Mouse (Mus musculus) embryonic facial prominence, embryonic 11.5 days (tissue): ENCODE measurements around the gene Leng8. TPM values are rescaled to one million over a fixed set of nuclear protein-coding genes. Genes with fewer than 3 reads are reported as not detected.
A peak's percentile ranks its signal among the peaks of the same experiment; 100 is the strongest.

Experiments
- ATAC-seq: fragments of 200-750 bp; cut with Nextera tagmentation; replicated peaks from 2 replicates; pipeline ENCODE4 v1.8.0; 2017; ENCODE audit warnings: low read depth; ENCODE audit not compliant: insufficient number of reproducible peaks, low FRiP score, low TSS enrichment
- DNase-seq: peaks from one replicate; pipeline ENCODE4 v3.0.0-alpha.2; 2015; ENCODE audit warnings: low spot score
- H3K27ac ChIP-seq: fragments of 300-500 bp; sonication (generic); replicated peaks from 2 replicates; pipeline ENCODE4 v1.5.1; 2014; ENCODE audit warnings: mild to moderate bottlenecking, low read depth, low read length, control low read depth
- H3K27me3 ChIP-seq: fragments of 300-500 bp; sonication (generic); 2 replicates; pipeline ENCODE4 v1.6.1; 2014; ENCODE audit warnings: mild to moderate bottlenecking, low read length, moderate library complexity, mixed read lengths; ENCODE audit not compliant: control insufficient read depth, insufficient read depth
- H3K36me3 ChIP-seq: fragments of 300-500 bp; sonication (generic); replicated peaks from 2 replicates; pipeline ENCODE4 v1.6.1; 2014; ENCODE audit warnings: low read depth, mild to moderate bottlenecking, low read length, moderate library complexity, mixed read lengths; ENCODE audit not compliant: control insufficient read depth, insufficient read depth
- H3K4me1 ChIP-seq: fragments of 300-500 bp; sonication (generic); 2 replicates; pipeline ENCODE4 v1.6.1; 2014; ENCODE audit warnings: low read length, mixed read lengths; ENCODE audit not compliant: control insufficient read depth, insufficient read depth
- H3K4me2 ChIP-seq: fragments of 300-500 bp; sonication (generic); 2 replicates; pipeline ENCODE4 v1.6.1; 2014; ENCODE audit warnings: low read depth, mild to moderate bottlenecking, control low read depth, low read length, moderate library complexity
- H3K4me3 ChIP-seq: fragments of 300-500 bp; sonication (generic); 2 replicates; pipeline ENCODE4 v1.5.1; 2014; ENCODE audit warnings: low read depth, low read length, control low read depth
- H3K9ac ChIP-seq: fragments of 300-500 bp; sonication (generic); replicated peaks from 2 replicates; pipeline ENCODE4 v1.6.1; 2014; ENCODE audit warnings: mild to moderate bottlenecking, control low read depth, low read length
- H3K9me3 ChIP-seq: fragments of 300-500 bp; sonication (generic); replicated peaks from 2 replicates; pipeline ENCODE4 v1.6.1; 2016; ENCODE audit warnings: mild to moderate bottlenecking, low read length, inconsistent platforms, mixed read lengths; ENCODE audit not compliant: control insufficient read depth
- WGBS: fragments of 180-500 bp; shearing (Covaris S2); extraction: QIAGEN DNeasy Blood & Tissue Kit; methylation state at CpG from one replicate; pipeline ENCODE4 v1.1.7; 2014; 5-methylcytosine and 5-hydroxymethylcytosine counted together
- polyA plus RNA-seq: library from polyadenylated mRNA; unstranded; fragments of >200 nt; fragmentation: Nextera tagmentation; extraction: Ambion mirVana; gene quantifications from 2 replicates; pipeline ENCODE4 v1.2.1, GENCODE M21; 2014

The Leng8 gene
- polyA plus RNA-seq, 1 experiment from 2014 or later = 31.4 TPM

DNA sequence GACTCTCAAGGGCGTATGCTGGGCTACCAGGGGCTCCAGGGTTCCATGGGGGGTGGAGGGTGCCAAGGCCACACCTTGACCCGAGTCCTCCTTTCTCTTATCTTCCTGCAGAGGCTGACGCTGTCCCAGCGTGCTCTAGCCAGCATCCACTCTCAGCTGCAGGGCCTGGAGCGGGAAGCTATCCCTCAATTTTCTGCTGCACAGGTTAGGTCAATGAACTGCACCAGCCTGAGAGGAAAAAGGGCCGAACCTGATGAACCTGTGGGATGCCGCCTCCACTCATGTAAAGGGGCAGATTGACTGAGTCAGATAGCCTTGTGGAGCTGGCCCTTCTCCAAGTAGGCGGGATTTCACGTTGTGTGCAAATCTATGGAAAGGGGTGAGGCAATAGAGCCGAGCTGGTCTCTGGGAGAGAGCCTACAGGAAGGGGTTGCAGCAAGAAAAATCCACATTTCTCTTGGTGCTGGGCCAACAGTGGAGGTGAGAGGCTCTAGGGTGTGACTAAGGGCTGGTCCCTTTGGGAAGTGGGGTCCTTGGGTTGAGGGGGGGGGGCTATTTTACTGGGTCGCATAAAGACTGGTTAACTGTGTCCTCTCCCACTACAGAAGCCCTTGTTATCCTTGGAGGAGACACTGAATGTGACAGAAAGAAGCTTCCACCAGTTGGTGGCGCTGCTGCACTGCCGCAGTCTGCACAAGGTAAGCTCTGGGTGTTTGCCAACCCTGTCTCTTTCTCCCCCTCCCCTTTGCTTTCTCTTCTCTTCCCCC lies 6.0 kb upstream of the Leng8 start:
- no peak overlapping the region; the same call in 1 of the 2 replicates for H3K27ac ChIP-seq
- no peak overlapping the region for H3K4me3 ChIP-seq
- H3K9ac ChIP-seq = no peak overlapping the region; the same call in 1 of the 2 replicates
- no peaks in the 10 kb centered on the region for H3K27me3 ChIP-seq
- DNase-seq = peak; percentile 88
- no peak overlapping the region for H3K4me2 ChIP-seq
- H3K9me3 ChIP-seq = no peaks in the 10 kb centered on the region
- WGBS = 47% methylated on average over 13 of the region's 13 CpGs
- peak; percentile 69 for ATAC-seq
- H3K4me1 ChIP-seq = no peaks in the 10 kb centered on the region
- no peaks in the 10 kb centered on the region for H3K36me3 ChIP-seq

DNA sequence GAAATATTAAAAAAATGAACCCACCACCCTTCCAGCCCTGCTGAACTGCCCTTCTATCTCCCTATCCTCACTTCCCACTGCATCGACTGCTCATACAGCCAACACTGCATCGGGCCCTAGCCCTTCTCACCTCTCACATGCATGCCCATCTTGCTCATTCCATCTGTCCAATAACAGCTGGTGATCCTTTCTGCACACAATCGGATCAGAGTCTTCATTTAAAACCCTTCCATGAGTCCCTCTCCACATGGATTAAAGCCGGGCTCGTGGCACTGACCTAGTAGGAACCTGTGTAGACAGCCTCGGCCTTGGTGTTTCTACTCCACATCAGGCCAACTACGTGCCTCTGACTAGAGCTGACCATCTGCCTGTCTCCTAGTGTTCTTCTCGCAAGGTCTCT lies 4.9 kb upstream of the Leng8 start:
- Histone ChIP-seq H3K4me1 (no peaks in the 10 kb centered on the region), H3K9me3 (no peaks in the 10 kb centered on the region), H3K4me2 (no peak overlapping the region), H3K9ac (no peak overlapping the region), H3K36me3 (no peaks in the 10 kb centered on the region), H3K27me3 (no peaks in the 10 kb centered on the region), H3K4me3 (no peak overlapping the region), H3K27ac (no peak overlapping the region)
- DNase-seq = no peak
- WGBS = 88% methylated on average over 8 of the region's 8 CpGs
- ATAC-seq = no peak

DNA sequence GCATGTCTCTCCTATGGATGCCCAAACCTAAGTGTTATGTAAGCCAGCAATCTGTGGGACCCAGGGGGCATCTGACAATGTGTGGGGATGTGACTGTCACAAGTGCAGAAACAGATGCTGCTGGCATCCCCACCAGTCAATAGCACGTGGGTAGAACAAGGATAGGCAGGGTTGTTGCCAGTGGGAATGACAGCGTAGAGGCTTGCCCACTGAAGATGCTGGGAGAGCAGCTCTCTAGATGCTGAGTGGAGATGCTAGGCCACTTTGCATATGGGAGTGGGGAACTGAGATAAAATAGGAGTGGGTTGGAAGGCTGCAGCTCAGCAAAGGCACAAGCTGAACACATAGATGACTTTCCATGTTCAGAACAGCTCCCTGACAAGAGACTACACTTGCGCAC lies 4.3 kb upstream of the Leng8 start:
- Histone ChIP-seq H3K4me1 (no peaks in the 10 kb centered on the region), H3K27ac (no peak overlapping the region), H3K4me2 (no peak overlapping the region), H3K9ac (no peak overlapping the region), H3K9me3 (no peaks in the 10 kb centered on the region), H3K27me3 (no peaks in the 10 kb centered on the region), H3K36me3 (no peaks in the 10 kb centered on the region), H3K4me3 (no peak overlapping the region)
- 86% methylated on average over 3 of the region's 3 CpGs for WGBS
- DNase-seq = no peak
- ATAC-seq = no peak

DNA sequence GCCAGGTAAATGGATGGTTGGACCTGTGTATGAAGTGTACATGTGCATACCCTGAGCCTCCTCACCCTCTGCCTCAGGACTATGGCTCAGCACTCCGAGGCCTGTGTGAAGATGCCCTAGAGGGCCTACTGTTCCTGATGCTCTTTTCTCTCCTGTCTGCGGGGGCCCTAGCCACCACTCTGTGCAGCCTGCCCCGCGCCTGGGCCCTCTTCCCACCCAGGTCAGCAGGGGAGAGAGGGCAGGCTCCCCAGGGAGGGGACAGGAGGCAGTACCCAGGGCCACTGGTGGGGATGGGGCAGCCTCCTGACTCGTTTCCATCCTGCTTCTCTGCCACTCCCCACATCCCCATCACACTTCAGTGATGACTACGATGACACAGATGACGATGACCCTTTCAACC lies 3.8 kb upstream of the Leng8 start:
- no peaks in the 10 kb centered on the region for H3K36me3 ChIP-seq
- no peak for ATAC-seq
- H3K4me2 ChIP-seq = no peak overlapping the region
- WGBS = 78% methylated on average over 7 of the region's 7 CpGs
- no peaks in the 10 kb centered on the region for H3K27me3 ChIP-seq
- no peak overlapping the region for H3K27ac ChIP-seq
- H3K9ac ChIP-seq = no peak overlapping the region
- no peaks in the 10 kb centered on the region for H3K9me3 ChIP-seq
- no peak for DNase-seq
- no peak overlapping the region for H3K4me3 ChIP-seq
- H3K4me1 ChIP-seq = no peaks in the 10 kb centered on the region

DNA sequence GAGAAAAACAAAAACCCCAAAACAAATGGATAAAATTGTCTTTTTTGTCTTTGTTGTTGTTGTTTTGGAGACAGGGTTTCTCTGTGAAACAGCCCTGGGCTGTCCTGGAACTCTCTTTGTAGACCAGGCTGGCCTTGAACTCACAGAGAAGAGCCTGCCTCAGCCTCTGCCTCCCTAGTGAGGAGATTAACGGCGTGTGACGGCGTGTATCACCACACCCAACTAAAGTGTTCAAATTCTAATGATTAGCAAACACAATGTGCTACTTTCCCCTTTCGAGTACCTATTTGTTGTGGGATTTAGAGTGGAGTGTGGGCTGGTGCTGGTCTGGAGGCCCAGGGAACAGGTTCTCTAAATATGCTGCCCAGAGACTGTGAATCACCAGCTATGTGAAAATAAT lies 1.9 kb upstream of the Leng8 start:
- WGBS = 80% methylated on average over 5 of the region's 5 CpGs
- no peak for DNase-seq
- no peak overlapping the region for H3K4me2 ChIP-seq
- H3K4me1 ChIP-seq = no peaks in the 10 kb centered on the region
- H3K36me3 ChIP-seq = no peaks in the 10 kb centered on the region; the same call in 1 of the 2 replicates
- no peaks in the 10 kb centered on the region for H3K27me3 ChIP-seq
- no peaks in the 10 kb centered on the region for H3K9me3 ChIP-seq
- no peak overlapping the region for H3K9ac ChIP-seq
- no peak for ATAC-seq
- no peak overlapping the region for H3K4me3 ChIP-seq
- no peak overlapping the region for H3K27ac ChIP-seq

DNA sequence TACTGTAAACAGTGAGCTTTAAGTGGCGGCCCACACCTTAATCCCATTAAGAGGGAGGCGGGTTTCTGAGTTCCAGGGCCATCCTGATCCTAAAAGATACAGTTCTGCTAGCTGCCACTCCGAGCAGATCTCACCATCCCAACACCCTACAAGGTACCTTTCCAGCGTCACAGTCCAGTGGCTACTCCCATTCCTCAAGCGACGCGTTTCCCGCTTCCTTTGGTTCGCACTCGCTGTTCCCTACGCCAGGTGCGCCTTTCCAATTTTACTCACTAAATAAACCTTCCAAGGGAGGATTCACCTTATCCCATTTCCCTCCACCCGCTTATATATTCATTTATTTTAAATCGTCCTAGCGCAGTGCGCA lies 452 bp upstream of the Leng8 start:
- ATAC-seq = peak; percentile 3
- WGBS = under 1% methylated on average over 16 of the region's 16 CpGs
- H3K4me1 ChIP-seq = no peaks in the 10 kb centered on the region
- H3K4me2 ChIP-seq = peak overlapping the region; percentile 66
- H3K27me3 ChIP-seq = no peaks in the 10 kb centered on the region
- H3K27ac ChIP-seq = no peak overlapping the region
- H3K36me3 ChIP-seq = peaks cover 7% of the 10 kb centered on the region
- peak overlapping the region; percentile 59 for H3K9ac ChIP-seq
- no peak for DNase-seq
- peak overlapping the region; percentile 58 for H3K4me3 ChIP-seq
- no peaks in the 10 kb centered on the region for H3K9me3 ChIP-seq

DNA sequence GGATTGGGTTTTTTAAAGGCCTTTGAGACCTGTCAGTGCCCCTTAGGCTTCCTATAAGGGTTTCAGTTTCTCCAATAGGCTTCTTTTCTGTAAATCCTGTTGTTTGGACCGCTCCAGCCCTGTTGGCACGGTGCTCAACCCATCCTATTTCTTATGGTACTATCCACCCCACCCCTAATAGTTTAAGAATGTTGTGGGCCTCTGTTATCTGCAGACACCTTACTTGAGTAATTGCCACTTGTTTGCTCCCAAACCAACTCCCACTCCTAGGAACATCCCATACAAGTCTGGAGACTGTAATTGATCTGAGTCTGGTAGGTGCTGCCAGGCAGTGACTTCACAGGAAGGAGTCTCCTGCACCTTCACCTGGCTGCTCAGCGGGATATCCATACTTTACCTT lies 907 bp downstream of the Leng8 start:
- H3K4me2 ChIP-seq = peak overlapping the region; percentile 62
- 48% methylated on average over 3 of the region's 3 CpGs for WGBS
- no peak overlapping the region for H3K27ac ChIP-seq
- DNase-seq (no peak), ATAC-seq (no peak)
- peak overlapping the region; percentile 58 for H3K4me3 ChIP-seq
- peaks cover 15% of the 10 kb centered on the region for H3K36me3 ChIP-seq
- peak overlapping the region; percentile 78 for H3K9ac ChIP-seq
- no peaks in the 10 kb centered on the region for H3K27me3 ChIP-seq
- no peaks in the 10 kb centered on the region for H3K9me3 ChIP-seq
- no peaks in the 10 kb centered on the region for H3K4me1 ChIP-seq

DNA sequence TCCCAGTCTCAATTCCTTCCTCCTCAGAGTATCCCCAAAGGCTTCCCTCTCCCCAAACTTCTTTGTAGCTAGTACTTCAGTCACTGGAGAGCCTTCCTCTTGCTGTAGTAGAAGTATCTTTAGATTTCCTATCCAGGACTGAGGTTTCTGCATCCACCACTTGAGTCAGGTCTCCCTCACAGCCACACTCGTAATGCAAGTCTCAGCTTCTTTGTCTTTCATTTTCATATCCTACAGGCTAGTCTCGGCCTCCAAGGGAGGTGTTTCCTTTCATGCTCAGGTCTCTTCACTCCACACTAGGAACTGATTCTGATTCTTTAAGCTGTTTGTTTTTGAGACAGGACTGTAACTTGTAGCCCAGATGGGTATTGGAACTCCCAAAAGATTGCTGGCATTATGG lies 1.3 kb downstream of the Leng8 start:
- peak overlapping the region; percentile 62 for H3K4me2 ChIP-seq
- no peaks in the 10 kb centered on the region for H3K9me3 ChIP-seq
- WGBS = 95% methylated on average over 2 of the region's 2 CpGs
- H3K9ac ChIP-seq = peak overlapping the region; percentile 78
- no peaks in the 10 kb centered on the region for H3K4me1 ChIP-seq
- ATAC-seq (no peak), DNase-seq (no peak)
- H3K27ac ChIP-seq = no peak overlapping the region
- H3K4me3 ChIP-seq = peak overlapping the region; percentile 58
- H3K27me3 ChIP-seq = no peaks in the 10 kb centered on the region
- H3K36me3 ChIP-seq = peaks cover 15% of the 10 kb centered on the region
